Mouse (Mus musculus) spleen, adult 2 months (tissue): Measurements from ENCODE around the gene Rps26.

Source experiments
- CTCF ChIP-seq: fragments of 200-500 bp; IDR thresholded peaks from 2 replicates; pipeline ENCODE4 v1.5.1; 2011; ENCODE audit warnings: mild to moderate bottlenecking, inconsistent platforms; ENCODE audit not compliant: insufficient read depth, insufficient read length, insufficient replicate concordance; ENCODE audit errors: extremely low read depth
- POLR2A ChIP-seq: fragments of 200-500 bp; IDR thresholded peaks from 2 replicates; pipeline ENCODE4 v1.6.1; 2011; ENCODE audit warnings: low read depth, low read length, inconsistent platforms

DNA sequence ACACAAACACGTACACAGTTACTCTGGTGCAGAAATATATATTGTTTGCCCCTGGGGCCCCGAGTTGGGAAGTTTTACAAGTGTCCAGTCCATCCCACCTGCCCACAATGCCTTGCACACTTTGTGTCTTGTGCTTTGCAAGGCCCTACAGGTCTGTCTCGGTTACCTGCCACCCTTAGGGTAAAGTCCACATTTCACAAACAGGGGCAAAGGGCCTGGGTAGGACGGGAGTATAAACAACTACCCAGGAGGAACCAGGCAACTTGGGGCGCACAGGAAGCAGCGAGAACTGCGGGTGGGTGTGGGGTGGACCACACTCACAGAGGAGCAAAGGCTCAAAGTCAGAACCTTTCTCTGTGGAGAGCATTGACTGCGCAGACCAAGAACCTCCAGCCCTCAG lies 38.9 kb downstream of the Rps26 start:
- no peak for TF ChIP-seq POLR2A
- TF ChIP-seq CTCF, result no peak
